Mouse (Mus musculus) midbrain, embryonic 14.5 days (tissue): ENCODE measurements around the gene Trim2. TPM values are rescaled to one million over a fixed set of nuclear protein-coding genes. Genes with fewer than 3 reads are reported as not detected.

Source experiments
- ATAC-seq: fragments of 200-750 bp; cut with Nextera tagmentation; 2 replicates; pipeline ENCODE4 v1.8.0; 2017; ENCODE audit warnings: moderate number of reproducible peaks, moderate library complexity; ENCODE audit not compliant: low FRiP score, low TSS enrichment
- DNase-seq: peaks from one replicate; pipeline ENCODE4 v3.0.0-alpha.2; 2015
- H3K27ac ChIP-seq: fragments of 300-500 bp; sonication (generic); replicated peaks from 2 replicates; pipeline ENCODE4 v1.5.1; 2014; ENCODE audit warnings: mild to moderate bottlenecking, low read depth, low read length, moderate library complexity
- H3K27me3 ChIP-seq: fragments of 300-500 bp; sonication (generic); 2 replicates; pipeline ENCODE4 v1.6.1; 2014; ENCODE audit warnings: low read length, control low read depth, mixed read lengths; ENCODE audit not compliant: control insufficient read depth, insufficient read depth
- H3K36me3 ChIP-seq: fragments of 300-500 bp; sonication (generic); 2 replicates; pipeline ENCODE4 v1.6.1; 2014; ENCODE audit warnings: low read length, control low read depth; ENCODE audit not compliant: control insufficient read depth, insufficient read depth
- H3K4me1 ChIP-seq: fragments of 300-500 bp; sonication (generic); 2 replicates; pipeline ENCODE4 v1.6.1; 2014; ENCODE audit warnings: mild to moderate bottlenecking, antibody characterized with exemption, low read length, control low read depth; ENCODE audit not compliant: control insufficient read depth, insufficient read depth
- H3K4me2 ChIP-seq: fragments of 300-500 bp; sonication (generic); 2 replicates; pipeline ENCODE4 v1.6.1; 2014; ENCODE audit warnings: mild to moderate bottlenecking, low read length, moderate library complexity
- H3K4me3 ChIP-seq: fragments of 300-500 bp; sonication (generic); replicated peaks from 2 replicates; pipeline ENCODE4 v1.5.1; 2014; ENCODE audit warnings: low read depth, low read length
- H3K9ac ChIP-seq: fragments of 300-500 bp; sonication (generic); replicated peaks from 2 replicates; pipeline ENCODE4 v1.6.1; 2014; ENCODE audit warnings: mild to moderate bottlenecking, low read length, moderate library complexity
- H3K9me3 ChIP-seq: fragments of 300-500 bp; sonication (generic); 2 replicates; pipeline ENCODE4 v1.6.1; 2016; ENCODE audit warnings: low read length, control low read depth, mixed read lengths; ENCODE audit not compliant: control insufficient read depth
- WGBS: fragments of 180-500 bp; shearing (Covaris S2); extraction: QIAGEN DNeasy Blood & Tissue Kit; methylation state at CpG from one replicate; pipeline ENCODE4 v1.1.7; 2014; 5-methylcytosine and 5-hydroxymethylcytosine counted together
- polyA plus RNA-seq: library from polyadenylated mRNA; unstranded; fragments of >200 nt; fragmentation: Nextera tagmentation; extraction: Ambion mirVana; gene quantifications from 2 replicates; pipeline ENCODE4 v1.2.1, GENCODE M21; 2014

The Trim2 gene
- polyA plus RNA-seq, 1 experiment from 2014 or later, result 154 TPM

- peaks cover 18% of the 10 kb centered on the region for H3K4me1 ChIP-seq
- no peak overlapping the region for H3K4me2 ChIP-seq
- no peaks in the 10 kb centered on the region for H3K36me3 ChIP-seq
- 93% methylated on average over 10 of the region's 10 CpGs for WGBS
- H3K27ac ChIP-seq, result no peak overlapping the region
- no peak overlapping the region for H3K9ac ChIP-seq
- no peaks in the 10 kb centered on the region for H3K27me3 ChIP-seq
- H3K9me3 ChIP-seq, result no peaks in the 10 kb centered on the region
- ATAC-seq, result no peak
- no peak for DNase-seq
- no peak overlapping the region for H3K4me3 ChIP-seq
Observed at GRCm38 (mm10) chr3:84271794-84272193, 34.9 kb downstream of the Trim2 start.

- Histone ChIP-seq H3K4me2 (peak overlapping the region; percentile 41; the same call in 1 of the 2 replicates), H3K4me1 (peaks cover 18% of the 10 kb centered on the region), H3K36me3 (no peaks in the 10 kb centered on the region), H3K9me3 (no peaks in the 10 kb centered on the region), H3K4me3 (no peak overlapping the region), H3K9ac (no peak overlapping the region), H3K27me3 (no peaks in the 10 kb centered on the region), H3K27ac (no peak overlapping the region)
- no peak for DNase-seq
- WGBS, result 50% methylated on average over 6 of the region's 6 CpGs
- ATAC-seq, result no peak; the same call in 1 of the 2 replicates
Observed at GRCm38 (mm10) chr3:84271058-84271457, 35.6 kb downstream of the Trim2 start.

GRCm38 (mm10) chr3:84270624-84270995, 36.1 kb downstream of the Trim2 start:
- H3K4me1 ChIP-seq, result peaks cover 18% of the 10 kb centered on the region
- H3K36me3 ChIP-seq, result no peaks in the 10 kb centered on the region
- H3K9me3 ChIP-seq, result no peaks in the 10 kb centered on the region
- H3K27ac ChIP-seq, result peak overlapping the region; percentile 20; the same call in 1 of the 2 replicates
- WGBS, result 3% methylated on average over 3 of the region's 3 CpGs
- no peak overlapping the region for H3K4me3 ChIP-seq
- H3K4me2 ChIP-seq, result peak overlapping the region; percentile 41
- peak overlapping the region; percentile 9; the same call in 1 of the 2 replicates for H3K9ac ChIP-seq
- DNase-seq (peak; percentile 37), ATAC-seq (peak; percentile 25; the same call in 1 of the 2 replicates)
- H3K27me3 ChIP-seq, result no peaks in the 10 kb centered on the region

- peak; percentile 54 for DNase-seq
- Histone ChIP-seq H3K4me3 (no peak overlapping the region), H3K9ac (peak overlapping the region; percentile 9; the same call in 1 of the 2 replicates), H3K27me3 (no peaks in the 10 kb centered on the region), H3K27ac (peak overlapping the region; percentile 20; the same call in 1 of the 2 replicates), H3K9me3 (no peaks in the 10 kb centered on the region), H3K4me2 (peak overlapping the region; percentile 41), H3K36me3 (no peaks in the 10 kb centered on the region), H3K4me1 (peaks cover 21% of the 10 kb centered on the region)
- 11% methylated on average over 13 of the region's 13 CpGs for WGBS
- ATAC-seq, result no peak
Observed at GRCm38 (mm10) chr3:84269987-84270623, 36.6 kb downstream of the Trim2 start.

- DNase-seq (peak; percentile 31), ATAC-seq (no peak)
- peaks cover 36% of the 10 kb centered on the region for H3K4me1 ChIP-seq
- H3K9me3 ChIP-seq, result no peaks in the 10 kb centered on the region
- H3K4me2 ChIP-seq, result no peak overlapping the region
- H3K27me3 ChIP-seq, result no peaks in the 10 kb centered on the region
- no peaks in the 10 kb centered on the region for H3K36me3 ChIP-seq
- H3K27ac ChIP-seq, result no peak overlapping the region
- H3K4me3 ChIP-seq, result no peak overlapping the region
- H3K9ac ChIP-seq, result no peak overlapping the region
- WGBS, result 65% methylated on average over 3 of the region's 3 CpGs
Observed at GRCm38 (mm10) chr3:84268434-84268833, 38.2 kb downstream of the Trim2 start.

- WGBS, result 66% methylated on average over 3 of the region's 3 CpGs
- no peak overlapping the region for H3K4me2 ChIP-seq
- DNase-seq, result no peak
- no peaks in the 10 kb centered on the region for H3K9me3 ChIP-seq
- no peaks in the 10 kb centered on the region for H3K36me3 ChIP-seq
- peaks cover 46% of the 10 kb centered on the region for H3K4me1 ChIP-seq
- no peak for ATAC-seq
- H3K4me3 ChIP-seq, result no peak overlapping the region
- H3K27me3 ChIP-seq, result no peaks in the 10 kb centered on the region
- H3K9ac ChIP-seq, result no peak overlapping the region
- no peak overlapping the region for H3K27ac ChIP-seq
Observed at GRCm38 (mm10) chr3:84266391-84266931, 40.2 kb downstream of the Trim2 start.

- Histone ChIP-seq H3K27ac (peak overlapping the region; percentile 49; the same call in 1 of the 2 replicates), H3K4me2 (no peak overlapping the region), H3K27me3 (no peaks in the 10 kb centered on the region), H3K4me1 (peaks cover 47% of the 10 kb centered on the region), H3K4me3 (no peak overlapping the region), H3K9me3 (no peaks in the 10 kb centered on the region), H3K9ac (no peak overlapping the region), H3K36me3 (no peaks in the 10 kb centered on the region)
- DNase-seq (no peak), ATAC-seq (no peak)
- 32% methylated on average over 1 of the region's 1 CpGs for WGBS
Observed at GRCm38 (mm10) chr3:84265084-84265483, 41.6 kb downstream of the Trim2 start.

GRCm38 (mm10) chr3:84264395-84264794, 42.3 kb downstream of the Trim2 start:
- no peak overlapping the region for H3K4me2 ChIP-seq
- 7% methylated on average over 2 of the region's 2 CpGs for WGBS
- no peaks in the 10 kb centered on the region for H3K36me3 ChIP-seq
- no peak overlapping the region for H3K4me3 ChIP-seq
- peak overlapping the region; percentile 49; the same call in 1 of the 2 replicates for H3K27ac ChIP-seq
- no peak for ATAC-seq
- peak; percentile 25 for DNase-seq
- no peak overlapping the region for H3K9ac ChIP-seq
- peaks cover 42% of the 10 kb centered on the region for H3K4me1 ChIP-seq
- H3K9me3 ChIP-seq, result no peaks in the 10 kb centered on the region
- no peaks in the 10 kb centered on the region for H3K27me3 ChIP-seq

- H3K27me3 ChIP-seq, result no peaks in the 10 kb centered on the region
- DNase-seq (no peak), ATAC-seq (no peak)
- WGBS, result 84% methylated on average over 3 of the region's 3 CpGs
- no peak overlapping the region for H3K4me3 ChIP-seq
- no peak overlapping the region for H3K9ac ChIP-seq
- H3K27ac ChIP-seq, result no peak overlapping the region
- H3K36me3 ChIP-seq, result no peaks in the 10 kb centered on the region
- peaks cover 49% of the 10 kb centered on the region for H3K4me1 ChIP-seq
- H3K4me2 ChIP-seq, result no peak overlapping the region
- H3K9me3 ChIP-seq, result no peaks in the 10 kb centered on the region
Observed at GRCm38 (mm10) chr3:84262804-84263203, 43.9 kb downstream of the Trim2 start.
